Mouse (Mus musculus) cortical plate, adult 2 months (tissue): ENCODE measurements at regions not wholly inside any gene's neighbourhood (a gene's known extent, or its start where the extent isn't known, plus 50 kb on each side); places are given as distances from the start of the nearest gene placed in this dataset.

Experiments used
- CTCF ChIP-seq: fragments of 200-500 bp; IDR thresholded peaks from 2 replicates; pipeline ENCODE4 v1.5.1; 2011; ENCODE audit warnings: mild to moderate bottlenecking, control low read depth, low read length; ENCODE audit not compliant: insufficient read depth; ENCODE audit errors: extremely low read depth
- POLR2A ChIP-seq: fragments of 200-500 bp; IDR thresholded peaks from 2 replicates; pipeline ENCODE4 v1.6.1; 2011; ENCODE audit warnings: mild to moderate bottlenecking, low read length, control low read depth; ENCODE audit not compliant: insufficient read depth; ENCODE audit errors: extremely low read depth

- TF ChIP-seq CTCF (no peak), POLR2A (no peak)
Observed at GRCm38 (mm10) chr4:31861172-31861571, 102.7 kb upstream of the Map3k7 start.
